Mouse (Mus musculus): ENCODE measurements around the gene Cfap45.

DNA sequence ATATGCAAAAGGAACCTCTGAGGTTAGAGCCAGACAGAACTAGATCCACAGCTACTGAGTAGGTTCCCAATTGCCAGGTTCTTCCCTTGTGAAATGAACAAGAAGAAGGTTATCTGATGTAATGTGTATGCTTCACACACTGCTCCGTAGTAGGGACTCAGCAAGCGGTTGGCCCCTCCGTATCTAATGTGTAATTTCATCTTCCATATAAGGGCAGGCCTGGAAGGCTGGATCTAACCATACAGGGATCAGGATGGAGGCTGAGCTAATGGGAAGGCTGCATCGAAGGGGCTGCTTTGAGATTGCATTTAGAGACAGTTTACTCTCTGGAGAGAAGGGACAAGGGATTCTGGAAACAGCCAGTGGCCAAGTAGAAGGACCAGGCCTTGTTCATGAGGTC, 47.2 kb downstream of the Cfap45 start:
- TF ChIP-seq POLR2A (IDR thresholded peaks at IDR 0.05; ENCODE audit: insufficient read depth, low read depth, low read length) (no peak), CTCF (IDR thresholded peaks at IDR 0.05; ENCODE audit: insufficient read depth, low read depth, low read length) (no peak)

Measured in olfactory bulb, adult 2 months (tissue).